Mouse (Mus musculus): Measurements from ENCODE around the gene Ghrh.
"Not testable (repeated sequence)": the region's sequence is repeated elsewhere in the genome, so short reads cannot be mapped to it uniquely, and the experiment has no call there.

DNA sequence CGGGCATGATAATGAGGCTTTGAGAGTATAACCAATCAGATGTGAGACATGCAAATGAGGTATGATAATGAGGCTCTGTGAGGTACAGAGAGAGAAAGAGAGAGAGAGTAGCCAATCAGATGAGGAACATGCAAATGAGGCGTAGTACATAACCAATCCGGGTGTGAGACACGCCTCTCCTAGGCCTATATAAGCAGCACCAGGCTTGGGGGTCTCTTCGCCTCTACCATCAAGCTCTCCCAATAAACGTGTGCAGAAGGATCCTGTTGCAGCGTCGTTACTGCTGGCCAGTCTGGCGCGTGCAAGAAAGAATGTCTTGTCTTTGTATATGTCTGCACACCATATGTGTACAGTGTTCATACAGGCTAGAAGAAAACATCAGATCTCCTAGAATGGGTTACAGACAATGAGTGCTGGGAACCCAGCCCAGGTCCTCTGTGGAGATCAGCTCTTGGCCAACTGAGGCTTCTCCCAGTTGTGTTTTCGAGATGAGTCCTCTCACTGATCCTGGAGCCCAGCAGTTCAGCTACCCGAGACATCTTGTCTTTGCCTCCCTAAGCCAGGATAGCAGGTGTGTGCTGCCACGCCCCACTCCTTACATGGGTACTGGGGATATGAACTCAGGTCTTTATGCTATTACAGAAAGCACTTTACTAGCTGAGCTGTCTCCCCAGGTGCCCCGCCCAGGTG lies 41.7 kb upstream of the Ghrh start:
- TF ChIP-seq CTCF (IDR thresholded peaks at IDR 0.05 in 2 of 3, conservative IDR thresholded peaks at IDR 0.05 in 1 of 3; ENCODE audit: control insufficient read depth in 1 of 3, insufficient read depth in 1 of 3, low read depth in 2 of 3, low read length in 3 of 3, poor library complexity in 1 of 3, severe bottlenecking in 1 of 3); TCF12 (IDR thresholded peaks at IDR 0.05; ENCODE audit: low read depth, low read length); TAL1 (IDR thresholded peaks at IDR 0.05; ENCODE audit: low read length); POLR2A (IDR thresholded peaks at IDR 0.05; ENCODE audit: control insufficient read depth in 1 of 2, insufficient read depth in 1 of 2, low read depth in 1 of 2, low read length in 2 of 2, poor library complexity in 1 of 2); MAX (IDR thresholded peaks at IDR 0.05; ENCODE audit: low read length); MEF2A (IDR thresholded peaks at IDR 0.05; ENCODE audit: extremely low read depth, insufficient replicate concordance, low read depth, low read length, poor library complexity, severe bottlenecking); TBP (IDR thresholded peaks at IDR 0.05; ENCODE audit: low read depth, low read length); EP300 (IDR thresholded peaks at IDR 0.05; ENCODE audit: low read depth in 1 of 2, low read length in 2 of 2); ZNF384 (IDR thresholded peaks at IDR 0.05; ENCODE audit: low read depth, low read length); GATA1 (IDR thresholded peaks at IDR 0.05; ENCODE audit: low read depth, low read length); POLR2AphosphoS2 (IDR thresholded peaks at IDR 0.05; ENCODE audit: low read length); SIN3A (IDR thresholded peaks at IDR 0.05; ENCODE audit: low read length); GABPA (IDR thresholded peaks at IDR 0.05; ENCODE audit: low read depth, low read length): not testable (repeated sequence)
